Mouse (Mus musculus) intestine, postnatal 0 days (tissue): ENCODE data around the gene Slc10a7. TPM values are rescaled to one million over a fixed set of nuclear protein-coding genes. Genes with fewer than 3 reads are reported as not detected.

Experiments used
- ATAC-seq: fragments of 200-750 bp; cut with Nextera tagmentation; 2 replicates; pipeline ENCODE4 v1.8.0; 2017; ENCODE audit warnings: mild to moderate bottlenecking, moderate TSS enrichment, moderate library complexity
- H3K27ac ChIP-seq: fragments of 300-500 bp; sonication (generic); 2 replicates; pipeline ENCODE4 v1.5.1; 2014; ENCODE audit warnings: mild to moderate bottlenecking, low read depth, low read length, moderate library complexity
- H3K27me3 ChIP-seq: fragments of 300-500 bp; sonication (generic); replicated peaks from 2 replicates; pipeline ENCODE4 v1.6.1; 2014; ENCODE audit warnings: low read length, mixed read lengths; ENCODE audit not compliant: control insufficient read depth, insufficient read depth
- H3K36me3 ChIP-seq: fragments of 300-500 bp; sonication (generic); 2 replicates; pipeline ENCODE4 v1.6.1; 2014; ENCODE audit warnings: mild to moderate bottlenecking, moderate library complexity; ENCODE audit not compliant: control insufficient read depth, insufficient read depth
- H3K4me1 ChIP-seq: fragments of 300-500 bp; sonication (generic); replicated peaks from 2 replicates; pipeline ENCODE4 v1.6.1; 2014; ENCODE audit warnings: antibody characterized with exemption, low read length, mixed read lengths; ENCODE audit not compliant: control insufficient read depth, insufficient read depth
- H3K4me2 ChIP-seq: fragments of 300-500 bp; sonication (generic); replicated peaks from 2 replicates; pipeline ENCODE4 v1.6.1; 2014; ENCODE audit warnings: low read depth, mild to moderate bottlenecking, moderate library complexity
- H3K4me3 ChIP-seq: fragments of 300-500 bp; sonication (generic); 2 replicates; pipeline ENCODE4 v1.5.1; 2014; ENCODE audit warnings: low read depth, low read length
- H3K9ac ChIP-seq: fragments of 300-500 bp; sonication (generic); 2 replicates; pipeline ENCODE4 v1.6.1; 2014; ENCODE audit warnings: mild to moderate bottlenecking, low read depth, low read length
- H3K9me3 ChIP-seq: fragments of 300-500 bp; sonication (generic); 2 replicates; pipeline ENCODE4 v1.6.1; 2016; ENCODE audit warnings: mixed run types; ENCODE audit not compliant: control insufficient read depth
- CTCF ChIP-seq: sonication (generic); IDR thresholded peaks from 2 replicates; pipeline ENCODE4 v1.5.1; 2016; ENCODE audit warnings: low read depth, mild to moderate bottlenecking, control low read depth, antibody characterized with exemption, moderate library complexity
- WGBS: fragments of 180-500 bp; shearing (Covaris S2); extraction: QIAGEN DNeasy Blood & Tissue Kit; methylation state at CpG from one replicate; pipeline ENCODE4 v1.1.7; 2014; 5-methylcytosine and 5-hydroxymethylcytosine counted together
- polyA plus RNA-seq: library from polyadenylated mRNA; unstranded; fragments of >200 nt; fragmentation: Nextera tagmentation; extraction: Ambion mirVana; gene quantifications from 2 replicates; pipeline ENCODE4 v1.2.1, GENCODE M21; 2015

Gene Slc10a7
- polyA plus RNA-seq, 1 experiment from 2014 or later, result 7.4 TPM

DNA sequence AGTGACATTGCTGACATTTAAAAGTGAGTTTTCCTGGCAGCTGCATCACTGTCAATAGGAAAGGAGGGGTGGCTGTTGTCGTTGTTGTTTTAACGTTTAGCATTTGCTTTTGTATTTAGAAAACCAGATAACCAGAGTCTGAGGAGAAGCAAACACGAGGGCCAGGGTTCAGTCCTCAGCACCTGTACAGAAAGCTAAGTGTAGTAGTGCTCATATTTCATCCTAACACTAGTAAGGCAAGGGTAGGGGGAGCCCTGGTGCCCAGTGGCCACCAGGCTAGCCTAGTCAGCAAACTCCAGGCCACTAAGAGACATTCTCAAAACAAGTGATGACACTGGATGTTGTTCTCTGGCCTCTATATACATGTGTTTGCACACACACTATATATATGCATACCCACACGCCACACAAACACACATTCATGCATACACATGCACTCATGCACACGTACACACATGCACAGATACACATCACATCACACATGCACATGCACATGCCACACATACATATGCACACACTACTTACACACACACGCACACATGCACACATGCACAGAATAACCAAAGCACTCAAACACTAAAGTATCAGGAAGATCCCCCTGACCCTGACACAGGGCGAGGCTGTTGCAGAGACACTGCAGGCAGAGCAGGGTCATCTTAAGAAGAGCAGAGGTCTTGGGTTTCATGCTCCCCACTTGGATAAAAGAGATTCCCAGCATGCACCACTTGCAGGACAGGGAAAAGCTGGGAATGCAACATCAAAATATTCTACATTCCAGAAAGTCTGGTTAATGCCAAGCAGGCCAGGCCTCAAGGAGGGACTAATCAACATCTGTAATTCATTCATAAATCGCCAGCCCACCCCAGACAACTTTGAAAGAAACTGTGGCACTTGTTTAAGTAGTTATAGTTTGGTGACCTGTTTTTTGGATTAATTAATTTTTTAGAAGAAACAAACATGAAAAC lies 241.0 kb downstream of the Slc10a7 start:
- no peak overlapping the region for H3K4me2 ChIP-seq
- no peak for ATAC-seq
- no peaks in the 10 kb centered on the region for H3K9me3 ChIP-seq
- TF ChIP-seq CTCF, result no peak
- H3K27me3 ChIP-seq, result no peaks in the 10 kb centered on the region
- H3K4me1 ChIP-seq, result no peaks in the 10 kb centered on the region
- H3K27ac ChIP-seq, result no peak overlapping the region
- no peaks in the 10 kb centered on the region for H3K36me3 ChIP-seq
- 78% methylated on average over 8 of the region's 8 CpGs for WGBS
- H3K9ac ChIP-seq, result no peak overlapping the region
- no peak overlapping the region for H3K4me3 ChIP-seq

DNA sequence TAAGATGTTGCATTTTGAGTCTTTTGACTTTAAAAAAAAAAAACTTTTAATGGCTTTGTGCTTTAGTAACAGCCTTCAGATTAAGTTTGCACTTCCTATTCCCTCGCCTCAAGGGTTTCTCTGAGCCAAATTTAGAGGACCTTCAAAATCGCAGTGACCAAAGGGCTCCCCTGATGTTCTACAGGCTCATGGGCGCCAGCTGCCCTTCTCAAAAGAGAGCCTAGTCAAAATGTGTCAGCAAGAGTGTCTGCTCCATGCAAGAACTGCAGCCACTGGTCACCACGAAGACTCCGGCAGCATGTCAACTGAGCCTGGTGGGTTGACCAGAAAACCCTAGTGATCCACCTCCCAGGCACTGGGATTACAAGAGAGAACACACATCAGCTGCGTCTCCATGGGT lies 242.0 kb downstream of the Slc10a7 start:
- Histone ChIP-seq H3K36me3 (no peaks in the 10 kb centered on the region), H3K4me2 (no peak overlapping the region), H3K27me3 (no peaks in the 10 kb centered on the region), H3K27ac (no peak overlapping the region), H3K9ac (no peak overlapping the region), H3K4me1 (no peaks in the 10 kb centered on the region), H3K9me3 (no peaks in the 10 kb centered on the region), H3K4me3 (no peak overlapping the region)
- 87% methylated on average over 6 of the region's 6 CpGs for WGBS
- no peak for TF ChIP-seq CTCF
- no peak for ATAC-seq

DNA sequence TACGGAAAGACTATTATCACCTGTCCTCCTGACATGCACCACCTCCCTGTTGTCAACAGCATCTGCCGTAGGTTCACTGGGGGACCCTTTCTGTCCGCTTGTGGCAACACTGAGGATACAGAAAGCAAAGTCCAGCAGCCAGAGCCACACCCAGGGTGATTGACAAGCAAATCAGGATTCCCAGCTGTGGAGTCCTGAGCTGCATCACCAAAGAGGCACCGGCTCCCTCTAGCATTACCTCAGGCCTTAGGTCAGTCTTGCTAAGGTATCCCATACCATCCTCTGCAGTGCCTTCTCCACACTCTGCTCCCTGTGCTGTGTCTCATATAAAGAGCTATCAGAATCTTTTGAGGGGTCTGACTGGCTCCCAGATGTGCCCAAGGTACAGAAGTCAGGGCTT lies 245.8 kb downstream of the Slc10a7 start:
- Histone ChIP-seq H3K27me3 (no peaks in the 10 kb centered on the region), H3K4me1 (no peaks in the 10 kb centered on the region), H3K36me3 (no peaks in the 10 kb centered on the region), H3K9me3 (no peaks in the 10 kb centered on the region), H3K4me3 (no peak overlapping the region), H3K27ac (no peak overlapping the region), H3K9ac (no peak overlapping the region), H3K4me2 (no peak overlapping the region)
- no peak for ATAC-seq
- no peak for TF ChIP-seq CTCF
- WGBS, result 67% methylated on average over 4 of the region's 4 CpGs

DNA sequence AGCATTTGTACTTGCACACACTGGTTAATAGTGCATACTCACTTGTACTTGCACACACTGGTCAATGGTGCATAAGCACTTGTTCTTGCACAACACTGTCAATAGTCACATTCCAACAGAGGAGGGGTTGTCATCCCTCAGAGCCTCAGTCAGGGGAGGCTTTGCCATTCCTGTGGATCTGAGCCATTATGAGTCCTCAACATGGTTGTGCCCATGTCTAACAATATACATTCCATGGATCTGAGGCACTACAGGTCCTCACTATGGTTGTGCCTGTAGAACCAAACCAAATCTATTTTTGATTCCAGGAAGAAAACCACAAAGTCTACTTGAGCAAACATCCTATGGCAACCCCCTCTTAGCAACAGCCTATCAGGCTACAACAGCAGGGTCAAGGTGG lies 250.0 kb downstream of the Slc10a7 start:
- no peak overlapping the region for H3K4me3 ChIP-seq
- H3K27me3 ChIP-seq, result no peaks in the 10 kb centered on the region
- no peak overlapping the region for H3K9ac ChIP-seq
- no peak for TF ChIP-seq CTCF
- ATAC-seq, result no peak
- no peaks in the 10 kb centered on the region for H3K9me3 ChIP-seq
- no peak overlapping the region for H3K27ac ChIP-seq
- H3K4me1 ChIP-seq, result no peaks in the 10 kb centered on the region
- H3K4me2 ChIP-seq, result no peak overlapping the region
- no peaks in the 10 kb centered on the region for H3K36me3 ChIP-seq

DNA sequence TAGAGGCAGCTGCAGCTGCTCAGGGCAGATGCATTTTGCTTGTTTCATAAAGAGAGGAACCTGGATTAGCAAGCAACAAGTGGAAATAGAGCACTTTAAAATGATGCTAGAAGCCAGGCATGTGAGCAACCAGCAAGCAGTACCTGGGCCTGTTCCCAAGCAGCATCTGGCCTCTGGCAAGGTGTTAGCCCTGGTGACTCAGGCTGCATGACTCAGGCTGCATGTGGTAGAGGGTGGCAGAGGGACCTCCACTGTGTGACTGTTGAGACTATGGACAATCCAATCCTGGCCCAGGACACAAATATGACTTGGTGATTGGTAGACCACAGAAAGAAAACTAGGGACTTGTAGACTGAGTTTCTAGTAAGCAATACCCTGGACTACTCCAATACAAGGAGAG lies 255.8 kb downstream of the Slc10a7 start:
- no peak overlapping the region for H3K4me3 ChIP-seq
- H3K36me3 ChIP-seq, result no peaks in the 10 kb centered on the region
- H3K27ac ChIP-seq, result no peak overlapping the region
- no peaks in the 10 kb centered on the region for H3K9me3 ChIP-seq
- H3K4me2 ChIP-seq, result no peak overlapping the region
- H3K9ac ChIP-seq, result no peak overlapping the region
- no peaks in the 10 kb centered on the region for H3K4me1 ChIP-seq
- no peak for ATAC-seq
- TF ChIP-seq CTCF, result no peak
- H3K27me3 ChIP-seq, result no peaks in the 10 kb centered on the region

DNA sequence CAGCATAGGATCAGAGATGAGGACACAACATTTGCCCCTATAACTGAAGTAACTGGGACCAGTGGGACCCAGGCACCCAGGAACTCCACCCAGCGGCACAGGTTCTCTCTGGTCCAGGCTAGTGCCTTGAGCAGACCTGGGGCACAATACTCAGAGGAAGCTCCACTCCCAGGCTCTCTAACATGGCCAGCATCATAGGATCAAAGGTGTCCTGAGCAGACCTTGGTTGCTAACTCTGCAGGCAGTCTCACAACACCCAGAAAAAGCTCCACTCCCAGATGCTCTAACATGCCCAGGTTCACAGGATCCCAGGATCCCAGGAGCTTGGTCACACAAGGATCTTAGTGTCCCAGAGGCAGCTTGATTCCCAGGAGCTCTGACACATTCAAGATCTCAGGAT lies 256.4 kb downstream of the Slc10a7 start:
- H3K4me1 ChIP-seq, result no peaks in the 10 kb centered on the region
- no peak for ATAC-seq
- no peak overlapping the region for H3K9ac ChIP-seq
- H3K27me3 ChIP-seq, result no peaks in the 10 kb centered on the region
- no peak overlapping the region for H3K4me3 ChIP-seq
- H3K36me3 ChIP-seq, result no peaks in the 10 kb centered on the region
- no peak for TF ChIP-seq CTCF
- no peak overlapping the region for H3K4me2 ChIP-seq
- no peak overlapping the region for H3K27ac ChIP-seq
- 70% methylated on average over 1 of the region's 1 CpGs for WGBS
- H3K9me3 ChIP-seq, result no peaks in the 10 kb centered on the region
